11 mouse cellular contexts compared by ENCODE assay signal in genomic region chr6:116370216-116370976, GRCm38 (mm10). TPM values are rescaled to one million over a fixed set of nuclear protein-coding genes. Genes with fewer than 3 reads are reported as not detected.
A peak's percentile ranks its signal among the peaks of the same experiment; 100 is the strongest.
DNase-seq lines count a peak whose midpoint lies in the region; ATAC-seq and TF ChIP-seq lines count a peak whose summit lies in the region.
"Had no signal": no experiment of that assay in that cellular context is flagged by ENCODE, and none has a peak within 500 bp of the region (broad histone marks: within the 10 kb centered on the region; RNA-seq: fewer than 3 reads in every experiment).

No protein-coding gene starts in this region.

- no peaks in the 10 kb centered on the region for H3K9me3 ChIP-seq in hindbrain, embryonic 15.5 days
- H3K9me3 ChIP-seq in hindbrain, embryonic 10.5 days: no peaks in the 10 kb centered on the region
- H3K9me3 ChIP-seq in neural tube, embryonic 12.5 days: no peaks in the 10 kb centered on the region
- H3K9me3 ChIP-seq in liver, embryonic 13.5 days (replicated peaks): no peaks in the 10 kb centered on the region
- H3K9me3 ChIP-seq in stomach, embryonic 16.5 days (replicated peaks; ENCODE audit: control insufficient read depth, low read length): no peaks in the 10 kb centered on the region
- H3K9me3 ChIP-seq in forebrain, postnatal 0 days (ENCODE audit: low read length): no peaks in the 10 kb centered on the region

- H3K4me1 ChIP-seq in hindbrain, embryonic 15.5 days (replicated peaks): no peaks in the 10 kb centered on the region
- H3K4me1 ChIP-seq in hindbrain, embryonic 10.5 days (replicated peaks): 0 out of 2 replicates have a peak, but pooled peaks cover 3% of the 10 kb centered on the region
- H3K4me1 ChIP-seq in neural tube, embryonic 12.5 days: no peaks in the 10 kb centered on the region
- H3K4me1 ChIP-seq in liver, embryonic 13.5 days (replicated peaks): peaks cover 84% of the 10 kb centered on the region
- no peaks in the 10 kb centered on the region; the same call in 1 of the 2 replicates for H3K4me1 ChIP-seq in stomach, embryonic 16.5 days (ENCODE audit: control insufficient read depth, insufficient read depth, low read length)
- no peaks in the 10 kb centered on the region for H3K4me1 ChIP-seq in forebrain, postnatal 0 days (ENCODE audit: insufficient read depth)

- no peak overlapping the region for H3K9ac ChIP-seq in hindbrain, embryonic 15.5 days
- H3K9ac ChIP-seq in neural tube, embryonic 12.5 days: no peak overlapping the region
- H3K9ac ChIP-seq in liver, embryonic 13.5 days: peak overlapping the region; percentile 65
- H3K9ac ChIP-seq in stomach, embryonic 16.5 days (ENCODE audit: low read length): no peak overlapping the region
- H3K9ac ChIP-seq in forebrain, postnatal 0 days: no peak overlapping the region

- WGBS in hindbrain, embryonic 15.5 days: 88% methylated on average over 6 of the region's 6 CpGs
- WGBS in hindbrain, embryonic 10.5 days: 81% methylated on average over 6 of the region's 6 CpGs
- WGBS in neural tube, embryonic 12.5 days: 92% methylated on average over 6 of the region's 6 CpGs
- WGBS in liver, embryonic 13.5 days (ENCODE audit: insufficient replicate concordance): 57% methylated on average over 6 of the region's 6 CpGs
- WGBS in stomach, embryonic 16.5 days: 71% methylated on average over 6 of the region's 6 CpGs
- 93% methylated on average over 6 of the region's 6 CpGs for WGBS in forebrain, postnatal 0 days

- H3K4me3 ChIP-seq in hindbrain, embryonic 15.5 days: no peak overlapping the region
- H3K4me3 ChIP-seq in hindbrain, embryonic 10.5 days: no peak overlapping the region
- H3K4me3 ChIP-seq in neural tube, embryonic 12.5 days: no peak overlapping the region
- peak overlapping the region; percentile 40 for H3K4me3 ChIP-seq in liver, embryonic 13.5 days (replicated peaks)
- no peak overlapping the region for H3K4me3 ChIP-seq in stomach, embryonic 16.5 days (replicated peaks; ENCODE audit: low read length)
- H3K4me3 ChIP-seq in forebrain, postnatal 0 days (ENCODE audit: low read depth, low read length): no peak overlapping the region
- H3K4me3 ChIP-seq: myocyte had no signal

- no peaks in the 10 kb centered on the region for H3K36me3 ChIP-seq in hindbrain, embryonic 15.5 days
- H3K36me3 ChIP-seq in hindbrain, embryonic 10.5 days: no peaks in the 10 kb centered on the region
- no peaks in the 10 kb centered on the region for H3K36me3 ChIP-seq in neural tube, embryonic 12.5 days
- peaks cover 35% of the 10 kb centered on the region for H3K36me3 ChIP-seq in liver, embryonic 13.5 days
- H3K36me3 ChIP-seq in stomach, embryonic 16.5 days (ENCODE audit: control insufficient read depth, insufficient read depth, low read length): no peaks in the 10 kb centered on the region
- H3K36me3 ChIP-seq in forebrain, postnatal 0 days (ENCODE audit: insufficient read depth): no peaks in the 10 kb centered on the region

- H3K4me2 ChIP-seq in hindbrain, embryonic 15.5 days: no peak overlapping the region
- H3K4me2 ChIP-seq in neural tube, embryonic 12.5 days (replicated peaks): no peak overlapping the region
- peak overlapping the region; percentile 68 for H3K4me2 ChIP-seq in liver, embryonic 13.5 days
- H3K4me2 ChIP-seq in stomach, embryonic 16.5 days (ENCODE audit: low read depth, low read length): no peak overlapping the region
- no peak overlapping the region for H3K4me2 ChIP-seq in forebrain, postnatal 0 days (ENCODE audit: low read depth)

- no peaks in the 10 kb centered on the region for H3K27me3 ChIP-seq in hindbrain, embryonic 15.5 days
- H3K27me3 ChIP-seq in hindbrain, embryonic 10.5 days (ENCODE audit: insufficient read depth, poor library complexity, severe bottlenecking): no peaks in the 10 kb centered on the region
- H3K27me3 ChIP-seq in neural tube, embryonic 12.5 days (replicated peaks): no peaks in the 10 kb centered on the region
- no peaks in the 10 kb centered on the region for H3K27me3 ChIP-seq in liver, embryonic 13.5 days
- H3K27me3 ChIP-seq in stomach, embryonic 16.5 days (ENCODE audit: control insufficient read depth, insufficient read depth, low read length): no peaks in the 10 kb centered on the region
- no peaks in the 10 kb centered on the region for H3K27me3 ChIP-seq in forebrain, postnatal 0 days (ENCODE audit: insufficient read depth, low read length)
- H3K27me3 ChIP-seq: CH12.LX had no signal

- no peak for DNase-seq in hindbrain, embryonic 10.5 days (ENCODE audit: low spot score)
- DNase-seq in neural tube, embryonic 10.5 days (ENCODE audit: extremely low spot score, low spot score): no peak
- peak; percentile 78 for DNase-seq in liver, embryonic 13.5 days
- DNase-seq in thymus, postnatal 10 days (ENCODE audit: low spot score in 2 of 2): no peak
- DNase-seq in forebrain, postnatal 0 days: no peak
- DNase-seq: cerebellum, postnatal 36 days had no signal

- ATAC-seq in hindbrain, embryonic 15.5 days (ENCODE audit: low FRiP score, low read depth): peak; percentile 65; the same call in 1 of the 2 replicates
- peak; percentile 21; the same call in 1 of the 2 replicates for ATAC-seq in neural tube, embryonic 12.5 days (ENCODE audit: low FRiP score, low read depth)
- peak; percentile 99 for ATAC-seq in liver, embryonic 13.5 days (ENCODE audit: low read depth)
- ATAC-seq in stomach, embryonic 16.5 days (ENCODE audit: insufficient read depth, low FRiP score): peak; percentile 37; the same call in 1 of the 2 replicates
- no peak for ATAC-seq in forebrain, postnatal 0 days

- no peak for TF ChIP-seq CTCF in forebrain, postnatal 0 days (IDR thresholded peaks at IDR 0.05; ENCODE audit: low read depth)

- no peak overlapping the region for H3K27ac ChIP-seq in hindbrain, embryonic 15.5 days (replicated peaks)
- no peak overlapping the region for H3K27ac ChIP-seq in hindbrain, embryonic 10.5 days
- no peak overlapping the region for H3K27ac ChIP-seq in neural tube, embryonic 12.5 days
- H3K27ac ChIP-seq in liver, embryonic 13.5 days: peak overlapping the region; percentile 95
- H3K27ac ChIP-seq in stomach, embryonic 16.5 days (ENCODE audit: low read length): no peak overlapping the region
- H3K27ac ChIP-seq in forebrain, postnatal 0 days (ENCODE audit: low read depth, low read length): no peak overlapping the region

RNA-seq across cellular contexts. Expression of gene March8, which starts 32.6 kb away (rescaled TPM):
- polyA plus RNA-seq in hindbrain, embryonic 15.5 days (2015; fragmentation: Nextera tagmentation; extraction: Ambion mirVana): 64.4 and 68.3 TPM in 2 replicates
- polyA plus RNA-seq in hindbrain, embryonic 10.5 days (2016; fragmentation: Nextera tagmentation; extraction: Ambion mirVana): 31.2 and 42.0 TPM in 2 replicates
- 58.2 and 65.6 TPM in 2 replicates for polyA plus RNA-seq in neural tube, embryonic 12.5 days (2016; fragmentation: Nextera tagmentation; extraction: Ambion mirVana)
- polyA plus RNA-seq in liver, embryonic 13.5 days (2015; fragmentation: Nextera tagmentation; extraction: Ambion mirVana): 76.9 and 92.7 TPM in 2 replicates
- polyA plus RNA-seq in stomach, embryonic 16.5 days (2015; fragmentation: Nextera tagmentation; extraction: Ambion mirVana): 31.9 and 34.9 TPM in 2 replicates
- total RNA-seq in forebrain, postnatal 0 days (2014; rRNA removed): 92.3 and 117 TPM in 2 replicates
- 24.7 and 33.9 TPM in 2 replicates for polyA plus RNA-seq in forebrain, postnatal 0 days (2015; fragmentation: Nextera tagmentation; extraction: Ambion mirVana)
